Mouse (Mus musculus) c-Kit-negative CD71-positive TER-119-positive erythroid progenitor cells, embryonic 14.5 days (primary cell): ENCODE data around the gene Wdr25.
"Not testable (repeated sequence)": the region's sequence is repeated elsewhere in the genome, so short reads cannot be mapped to it uniquely, and the experiment has no call there.

Experiments
- DNase-seq: peaks from one replicate; pipeline ENCODE4 v3.0.0-alpha.2; 2013; ENCODE audit warnings: low read depth, low spot score

Gene Wdr25

DNA sequence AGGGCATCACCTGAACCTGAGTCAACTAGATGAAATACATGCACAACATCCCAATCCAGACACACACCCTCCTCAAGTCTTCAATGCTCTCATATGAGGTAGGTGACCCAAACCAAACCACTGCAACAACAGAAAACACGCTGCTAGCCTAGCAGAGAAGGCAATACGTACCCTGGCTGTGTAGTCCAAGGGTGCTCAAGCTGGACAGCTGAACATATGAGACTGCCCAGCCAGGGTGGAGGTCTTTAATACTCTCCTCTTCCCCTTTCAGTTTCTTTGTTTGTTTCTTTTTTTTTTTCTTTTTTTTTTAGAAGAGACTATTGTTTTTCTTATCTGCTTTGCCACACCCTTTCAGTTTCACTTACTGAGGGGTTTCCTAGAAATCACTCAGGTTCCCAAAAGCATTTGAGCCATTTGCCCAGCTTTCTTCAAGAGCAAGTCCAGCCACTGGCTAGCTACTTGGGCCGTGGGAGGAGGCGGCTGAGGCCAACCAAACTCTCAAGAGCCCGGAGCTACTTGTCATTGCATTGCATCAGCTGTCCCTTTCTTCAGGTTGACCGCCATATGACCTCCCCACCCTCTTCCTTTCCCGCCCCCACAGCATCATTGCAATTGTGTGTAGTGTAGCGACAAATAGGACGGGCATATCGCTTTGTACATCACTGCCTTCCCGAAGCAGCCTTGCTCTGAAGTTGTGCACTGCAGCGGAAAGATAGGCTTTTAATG, at the start of gene Wdr25:
Gene Wdr25 (plus strand): TSS at position 643 of the 726 bp plus-strand sequence.
- no peak for DNase-seq

DNA sequence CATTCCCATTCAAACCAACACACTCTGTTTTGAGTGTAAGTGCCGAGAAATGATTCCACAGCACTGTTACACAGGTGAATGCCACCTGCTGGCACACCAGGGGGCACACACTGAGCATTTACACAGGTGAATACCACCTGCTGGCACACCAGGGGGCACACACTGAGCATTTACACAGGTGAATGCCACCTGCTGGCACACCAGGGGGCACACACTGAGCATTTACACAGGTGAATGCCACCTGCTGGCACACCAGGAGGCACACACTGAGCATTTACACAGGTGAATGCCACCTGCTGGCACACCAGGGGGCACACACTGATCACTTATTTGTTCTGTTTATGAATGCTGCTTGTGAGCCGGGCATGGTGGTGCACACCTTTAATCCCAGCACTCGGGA, 45.4 kb upstream of the Wdr25 start:
- not testable (repeated sequence) for DNase-seq

- DNase-seq = no peak
Observed at GRCm38 (mm10) chr12:108849488-108850022, 43.9 kb upstream of the Wdr25 start.

DNA sequence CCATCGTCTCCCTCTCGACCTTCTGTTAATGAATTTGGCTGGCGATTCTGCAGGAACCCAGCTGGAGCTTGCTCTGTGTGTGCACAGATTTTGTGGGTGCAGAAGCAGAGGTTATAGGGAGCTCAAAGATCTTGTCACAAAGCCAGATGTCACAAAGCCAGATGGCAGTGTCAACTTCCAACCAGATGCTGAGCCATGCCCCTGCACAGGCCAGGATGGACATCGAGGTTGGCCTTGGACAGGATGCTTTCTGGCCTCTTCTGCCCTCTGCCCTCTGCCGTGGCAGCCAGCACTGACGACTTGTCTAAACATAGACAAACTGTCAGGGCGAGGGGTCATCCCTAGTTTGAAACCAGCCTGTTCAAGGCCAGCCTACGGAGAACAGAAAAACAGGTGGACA, 43.3 kb upstream of the Wdr25 start:
- DNase-seq = no peak

GRCm38 (mm10) chr12:108850886-108851285, 42.5 kb upstream of the Wdr25 start:
- no peak for DNase-seq

- DNase-seq = no peak
Observed at GRCm38 (mm10) chr12:108852822-108853221, 40.6 kb upstream of the Wdr25 start.

- no peak for DNase-seq
Observed at GRCm38 (mm10) chr12:108855081-108855480, 38.4 kb upstream of the Wdr25 start.

- no peak for DNase-seq
Observed at GRCm38 (mm10) chr12:108856186-108856585, 37.2 kb upstream of the Wdr25 start.

- no peak for DNase-seq
Observed at GRCm38 (mm10) chr12:108857109-108857508, 36.3 kb upstream of the Wdr25 start.

- no peak for DNase-seq
Observed at GRCm38 (mm10) chr12:108857589-108858184, 35.7 kb upstream of the Wdr25 start.

GRCm38 (mm10) chr12:108858486-108858885, 34.9 kb upstream of the Wdr25 start:
- no peak for DNase-seq

DNA sequence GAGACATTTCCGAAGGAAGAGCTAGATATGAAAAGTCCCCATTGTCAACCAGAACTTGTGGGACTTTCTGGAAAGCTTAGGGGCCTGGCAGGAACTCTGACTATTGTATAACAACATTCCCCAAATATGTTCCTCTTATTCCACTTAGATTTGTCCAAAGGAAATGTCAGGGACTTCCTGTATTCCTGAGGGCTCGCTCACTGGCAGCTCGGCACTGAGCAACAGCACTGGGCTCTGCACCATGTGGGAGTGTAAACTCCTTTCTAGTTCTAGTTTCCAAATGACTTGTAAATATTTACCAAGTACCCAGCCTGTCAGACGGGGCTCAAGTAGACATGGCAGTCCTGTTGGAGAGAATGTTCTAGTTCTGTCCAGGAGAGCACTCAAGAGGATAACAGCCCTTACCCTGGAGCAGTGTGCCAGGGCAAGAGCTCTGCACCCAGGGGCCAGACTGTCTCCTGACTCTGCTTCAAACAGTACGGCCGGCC, 28.4 kb upstream of the Wdr25 start:
- DNase-seq = no peak

DNA sequence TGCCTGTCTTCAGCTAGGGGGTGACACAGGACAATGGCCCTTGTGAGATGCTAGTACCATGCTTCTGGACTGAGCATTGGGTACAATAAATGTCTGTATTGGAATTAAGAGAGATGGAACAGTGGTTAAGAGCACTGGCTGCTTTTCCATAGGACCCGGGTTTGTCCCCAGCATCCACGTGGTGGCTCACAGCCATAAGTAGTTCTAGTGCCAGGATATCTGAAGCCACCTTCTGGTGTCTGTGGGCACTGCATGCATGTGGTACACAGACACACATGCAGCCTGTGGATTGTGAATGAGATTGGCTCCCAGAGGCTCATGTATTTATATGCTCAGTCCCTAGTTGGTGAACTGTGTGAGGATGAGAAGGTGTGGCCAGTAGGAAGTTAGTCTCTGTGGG, 23.9 kb upstream of the Wdr25 start:
- DNase-seq = no peak

GRCm38 (mm10) chr12:108873122-108873521, 20.3 kb upstream of the Wdr25 start:
- DNase-seq = no peak

DNA sequence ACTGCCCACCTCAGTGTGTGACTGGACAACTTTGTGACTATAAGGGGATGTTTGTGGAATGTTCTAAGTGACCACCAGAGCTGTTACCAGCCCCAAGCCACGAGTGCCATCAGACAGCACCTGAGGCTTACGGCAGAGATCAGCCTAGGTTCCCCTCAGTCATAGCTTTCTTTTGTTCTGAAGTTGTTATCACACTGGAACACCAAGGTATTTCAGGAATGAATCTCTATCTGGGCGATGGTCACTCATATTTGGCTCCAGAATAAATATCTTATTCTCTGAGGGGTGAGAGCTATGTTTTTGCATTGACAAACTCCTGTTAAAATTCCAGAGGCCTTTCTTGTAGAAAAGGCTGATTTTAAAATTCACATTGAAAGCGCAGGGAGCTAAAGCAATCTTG, 14.3 kb upstream of the Wdr25 start:
- DNase-seq = no peak

GRCm38 (mm10) chr12:108880606-108881005, 12.8 kb upstream of the Wdr25 start:
- no peak for DNase-seq

- no peak for DNase-seq
Observed at GRCm38 (mm10) chr12:108881192-108881591, 12.2 kb upstream of the Wdr25 start.

DNA sequence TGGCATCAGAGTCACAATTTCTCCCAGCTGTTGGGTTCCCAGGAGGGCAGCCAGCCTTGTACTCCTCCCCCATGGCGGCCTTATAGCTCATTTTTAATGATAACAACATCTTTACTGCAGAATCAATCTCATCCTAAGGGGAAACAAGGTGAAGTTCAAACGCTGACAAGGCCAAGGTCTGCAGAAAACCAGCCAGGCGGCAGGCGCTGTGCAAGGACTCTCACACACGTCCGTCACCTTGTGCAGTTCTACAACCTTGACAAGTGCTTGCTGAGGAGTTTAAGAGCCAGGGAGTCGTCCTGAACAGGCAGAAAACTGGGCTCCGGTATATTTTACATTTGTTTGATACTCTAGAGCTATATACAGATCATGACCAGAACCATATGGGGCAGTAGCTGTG, 10.7 kb upstream of the Wdr25 start:
- no peak for DNase-seq

GRCm38 (mm10) chr12:108885906-108886305, 7.5 kb upstream of the Wdr25 start:
- no peak for DNase-seq

- DNase-seq = no peak
Observed at GRCm38 (mm10) chr12:108887077-108887476, 6.4 kb upstream of the Wdr25 start.

DNA sequence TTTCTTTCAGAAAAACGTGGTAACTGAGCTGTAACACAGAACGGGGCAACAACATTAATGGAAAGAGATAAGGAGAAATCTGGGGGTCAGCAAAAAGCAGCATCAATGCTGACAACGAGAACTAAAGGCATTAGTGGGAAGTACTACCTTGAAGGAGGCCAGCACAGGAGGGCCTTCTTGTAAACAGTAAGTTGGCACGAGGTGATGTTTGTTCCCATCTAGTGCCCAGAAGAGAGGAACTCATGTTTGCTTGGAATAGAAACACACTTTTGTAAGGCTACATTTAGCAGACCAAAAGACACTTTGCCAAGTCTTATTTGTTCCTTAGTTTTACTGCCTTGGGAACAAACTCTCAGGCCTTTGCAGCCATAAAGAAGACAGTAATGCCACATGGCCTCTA, 4.8 kb upstream of the Wdr25 start:
- DNase-seq = no peak

- peak; percentile 88 for DNase-seq
Observed at GRCm38 (mm10) chr12:108893715-108894431, 442 bp downstream of the Wdr25 start, which contains the start of gene Wars. TSS of gene Wars (minus strand) at chr12:108894174.
